Mouse (Mus musculus) B cell, adult 2 months (primary cell): ENCODE measurements around the gene Abcd3.

ENCODE experiments used
- DNase-seq, 2 experiments: peaks; one replicate each; pipeline ENCODE4 v3.0.0; 2022

The Abcd3 gene

GRCm38 (mm10) chr3:121737453-121737852 lies 77.6 kb downstream of the Abcd3 start:
- DNase-seq: peak; percentile 34 to 47

GRCm38 (mm10) chr3:121736025-121736744 lies 78.9 kb downstream of the Abcd3 start:
- DNase-seq: peak; percentile 66 to 67

- no peak for DNase-seq
These were observed 79.6 kb downstream of the Abcd3 start for GRCm38 (mm10) chr3:121735542-121735941.

DNA sequence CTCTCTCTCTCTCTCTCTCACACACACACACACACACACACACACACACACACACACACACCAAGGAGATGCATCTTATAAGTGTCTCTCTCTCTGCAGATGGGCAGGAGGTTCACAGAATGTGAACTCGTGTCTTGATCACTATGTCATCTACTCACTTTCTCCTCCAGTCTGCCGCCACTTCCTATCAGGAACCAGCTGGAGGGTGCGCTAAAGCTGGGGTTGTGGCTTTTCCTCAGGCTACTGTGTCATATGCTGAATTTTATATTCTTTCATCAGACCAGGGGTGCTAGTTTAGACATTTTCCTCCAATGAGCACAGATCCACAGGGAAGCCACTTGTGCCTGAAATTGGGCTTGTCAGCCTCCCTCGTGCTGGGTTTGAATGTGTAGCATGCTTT lies 85.4 kb downstream of the Abcd3 start:
- DNase-seq: no peak

GRCm38 (mm10) chr3:121725651-121726050 lies 89.5 kb downstream of the Abcd3 start:
- no peak for DNase-seq

DNA sequence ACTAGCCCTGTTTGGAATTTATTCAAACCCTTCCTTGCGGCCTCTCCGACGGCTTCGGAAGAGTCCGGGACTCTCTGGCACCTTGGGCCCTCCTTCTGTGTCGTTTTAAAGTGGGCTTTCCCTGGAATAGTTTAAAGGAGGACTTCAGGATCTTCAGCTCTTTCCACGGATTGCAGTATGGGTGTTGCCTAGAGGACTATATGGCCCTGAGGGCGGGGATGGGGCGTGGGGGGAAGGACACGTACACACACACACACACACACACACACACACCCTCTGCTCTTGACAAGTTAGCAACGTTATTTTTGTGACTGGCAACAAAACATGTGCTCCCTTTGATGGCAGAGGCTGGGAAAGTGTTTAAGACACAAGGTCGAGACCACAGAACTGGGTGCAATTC lies 90.5 kb downstream of the Abcd3 start:
- no peak for DNase-seq

DNA sequence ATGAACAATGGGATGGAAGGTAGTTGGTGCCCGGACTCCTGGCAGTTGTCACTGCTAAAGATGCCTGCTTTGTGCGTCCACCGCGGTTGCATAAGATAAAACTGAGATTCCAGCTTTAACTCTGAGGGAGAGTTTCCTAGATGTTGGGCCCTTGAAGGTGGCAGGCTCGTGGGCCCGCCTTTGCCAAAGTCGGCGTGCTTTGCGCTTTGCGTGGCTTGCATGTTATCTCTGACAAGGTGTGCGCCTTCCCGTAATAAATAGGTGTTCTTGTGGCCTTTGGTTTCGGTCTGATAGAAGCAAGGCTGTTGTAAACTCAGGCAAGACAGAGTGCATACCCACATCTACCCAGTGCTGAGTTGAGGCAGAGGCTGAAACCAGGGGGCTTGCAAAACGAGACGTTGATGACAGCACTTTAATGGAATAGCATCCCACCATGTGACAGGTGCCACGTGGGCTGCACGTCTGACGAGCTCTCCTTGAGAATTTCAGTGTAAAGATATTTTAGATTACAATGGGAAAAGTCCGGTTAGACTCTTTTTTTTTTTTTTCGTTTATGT lies 91.1 kb downstream of the Abcd3 start:
- no peak for DNase-seq

DNA sequence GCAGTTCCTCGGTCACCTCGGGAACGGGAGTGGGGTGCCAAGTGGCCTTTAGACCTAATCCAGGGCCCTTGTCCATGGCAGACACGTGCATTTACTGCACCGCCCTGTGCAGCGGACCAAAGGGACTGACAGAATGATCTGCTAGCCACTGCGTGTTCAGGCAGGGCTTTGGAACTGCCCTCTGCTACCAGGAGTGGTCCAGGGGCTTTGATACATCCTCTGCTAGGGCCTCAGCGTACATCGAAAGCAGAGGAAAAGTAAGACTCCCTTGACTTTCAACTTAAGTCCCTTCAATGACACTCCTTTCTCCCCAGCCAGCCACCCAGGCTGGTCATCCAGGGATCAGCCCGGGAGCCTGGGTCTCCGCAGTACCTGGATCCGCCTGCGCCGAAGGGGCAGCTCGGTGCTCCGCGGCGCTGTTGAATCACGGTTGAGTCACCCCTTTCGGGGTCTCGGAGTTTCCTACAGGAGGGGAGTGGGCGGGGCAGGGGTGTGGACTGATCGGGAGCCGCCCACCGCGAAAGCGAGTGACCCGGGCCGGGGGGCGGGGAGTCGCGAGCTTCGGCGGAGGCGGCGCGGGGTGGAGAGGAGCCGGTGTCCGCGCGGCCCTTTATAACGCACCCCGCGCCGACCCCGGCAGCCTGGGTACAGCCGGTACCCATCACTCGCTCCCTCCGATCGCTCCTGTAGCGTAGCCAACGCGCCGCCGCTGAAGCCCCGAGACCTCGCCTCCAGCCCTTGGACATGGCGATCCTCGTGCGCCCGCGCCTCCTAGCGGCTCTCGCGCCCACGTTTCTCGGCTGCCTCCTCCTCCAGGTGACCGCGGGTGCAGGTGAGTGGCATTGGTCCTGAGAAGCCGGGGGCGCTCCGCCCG lies 91.9 kb downstream of the Abcd3 start, which contains the start of gene F3:
F3 (plus strand) TSS at position 567 of the 874 bp plus-strand sequence.
- DNase-seq: peak; percentile 54 to 55

DNA sequence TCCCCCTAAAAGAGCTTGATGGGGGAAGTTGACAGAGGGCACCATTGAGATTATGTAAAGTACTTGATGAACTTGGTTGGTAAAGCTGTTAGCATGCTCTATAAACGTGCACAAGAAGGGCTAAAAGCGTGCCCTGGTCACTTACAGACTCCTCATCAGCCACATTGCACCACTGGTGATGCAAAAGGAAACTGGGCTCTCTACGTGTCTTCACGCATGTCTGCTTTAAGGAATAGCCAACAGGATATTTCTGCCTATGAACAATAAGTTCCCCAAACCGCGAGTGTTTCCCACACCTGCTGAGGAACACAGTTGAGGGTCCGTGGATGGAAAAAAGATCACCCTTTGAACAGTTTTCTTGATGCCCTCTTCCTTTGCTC lies 93.4 kb downstream of the Abcd3 start:
- no peak for DNase-seq

DNA sequence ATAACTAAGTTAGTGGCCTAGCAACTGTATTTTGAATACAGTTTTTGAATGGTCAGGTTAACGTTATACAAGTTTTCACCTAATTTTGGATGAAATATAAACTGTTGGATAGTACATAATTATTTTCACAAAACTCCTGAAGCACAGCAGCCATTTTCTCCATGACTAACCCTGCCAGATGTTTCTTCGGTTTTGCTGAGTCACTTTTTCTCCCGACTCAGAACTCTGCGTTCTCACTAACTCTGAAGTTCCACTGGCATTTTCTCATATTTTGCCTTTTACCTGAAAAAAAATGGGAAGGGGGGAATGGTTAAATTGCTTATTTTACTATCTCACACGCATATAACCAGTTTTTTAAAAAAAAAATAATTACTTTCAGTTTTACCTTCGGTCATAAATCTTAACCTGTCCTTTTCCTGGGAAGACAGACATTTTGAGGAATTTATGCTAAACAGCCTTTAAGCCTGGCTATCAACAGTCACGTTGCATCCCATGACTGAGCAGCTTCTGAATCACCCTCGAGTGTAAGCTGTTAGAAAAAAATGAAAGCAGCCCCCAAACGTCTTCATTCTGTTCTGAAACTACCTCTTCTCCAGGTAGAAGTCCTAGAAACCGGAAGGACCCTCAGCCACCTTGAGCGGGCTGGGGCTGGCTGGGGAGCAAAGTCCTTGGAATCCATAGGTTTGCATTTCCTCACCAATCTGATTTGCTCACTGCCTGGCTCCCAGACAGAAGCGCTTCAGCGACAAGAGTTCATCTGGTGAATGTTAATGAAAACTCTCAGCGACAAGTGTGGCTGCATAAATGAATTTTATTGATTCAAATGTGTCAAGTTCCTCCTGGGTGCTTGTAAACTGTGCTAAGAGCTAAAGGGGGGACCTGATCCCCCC lies 94.1 kb downstream of the Abcd3 start:
- no peak for DNase-seq

- DNase-seq: no peak
These were observed 95.4 kb downstream of the Abcd3 start for GRCm38 (mm10) chr3:121719701-121720100.

- DNase-seq: no peak
These were observed 96.4 kb downstream of the Abcd3 start for GRCm38 (mm10) chr3:121718679-121719078.

DNA sequence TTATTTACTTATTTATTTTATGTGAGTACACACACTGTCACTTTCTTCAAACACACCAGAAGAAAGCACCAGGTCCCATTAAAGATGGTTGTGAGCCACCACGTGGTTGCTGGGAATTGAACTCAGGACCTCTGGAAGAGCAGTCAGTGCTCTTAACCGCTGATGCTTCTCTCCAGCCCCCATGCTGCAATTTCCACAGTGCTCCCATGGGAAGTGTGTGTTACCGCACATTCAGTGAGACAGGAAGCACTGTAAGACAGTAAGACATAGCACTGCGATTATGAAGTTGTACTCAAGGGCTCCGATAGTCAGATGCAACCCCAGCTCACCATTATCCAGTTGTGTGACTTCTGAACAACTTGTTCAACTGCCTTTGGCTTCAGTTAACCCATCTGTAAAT lies 98.6 kb downstream of the Abcd3 start:
- no peak for DNase-seq

- DNase-seq: no peak
These were observed 99.2 kb downstream of the Abcd3 start for GRCm38 (mm10) chr3:121715741-121716459.

DNA sequence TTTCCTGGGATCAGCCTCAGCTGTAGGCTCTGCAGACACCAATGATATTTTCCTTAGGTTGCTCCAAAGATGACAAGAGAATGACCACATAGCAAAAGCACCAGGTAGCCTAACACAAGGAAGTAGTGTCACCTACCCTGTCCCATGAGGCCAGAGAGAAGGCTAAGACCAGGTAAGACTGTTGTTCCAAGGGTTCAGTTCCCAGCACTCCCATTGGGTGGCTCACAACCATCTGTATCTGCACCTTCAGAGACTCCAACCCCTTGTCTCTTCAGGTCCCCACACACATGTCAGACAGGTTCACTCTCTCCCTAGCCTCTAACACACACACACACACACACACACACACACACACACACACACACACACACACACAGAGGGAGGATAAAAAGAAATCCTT lies 99.8 kb downstream of the Abcd3 start:
- DNase-seq: no peak

DNA sequence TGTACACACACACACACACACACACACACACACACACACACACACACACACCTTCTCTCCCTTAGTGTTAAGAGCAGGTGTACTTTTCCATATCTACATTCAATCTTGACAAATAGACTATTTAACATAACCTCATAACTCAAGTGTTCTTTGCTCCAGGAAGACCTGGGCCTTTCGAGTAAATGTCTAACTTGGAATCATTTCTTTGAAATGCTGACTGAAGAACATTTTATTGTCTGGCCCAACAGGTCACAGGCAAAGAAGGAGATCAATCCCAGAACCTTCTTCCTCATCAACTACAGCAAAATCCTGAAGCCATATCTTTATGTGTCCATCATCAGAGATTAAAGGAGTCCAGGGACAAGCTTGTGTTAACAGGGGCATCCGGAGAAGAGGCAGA lies 100.6 kb downstream of the Abcd3 start:
- DNase-seq: no peak

DNA sequence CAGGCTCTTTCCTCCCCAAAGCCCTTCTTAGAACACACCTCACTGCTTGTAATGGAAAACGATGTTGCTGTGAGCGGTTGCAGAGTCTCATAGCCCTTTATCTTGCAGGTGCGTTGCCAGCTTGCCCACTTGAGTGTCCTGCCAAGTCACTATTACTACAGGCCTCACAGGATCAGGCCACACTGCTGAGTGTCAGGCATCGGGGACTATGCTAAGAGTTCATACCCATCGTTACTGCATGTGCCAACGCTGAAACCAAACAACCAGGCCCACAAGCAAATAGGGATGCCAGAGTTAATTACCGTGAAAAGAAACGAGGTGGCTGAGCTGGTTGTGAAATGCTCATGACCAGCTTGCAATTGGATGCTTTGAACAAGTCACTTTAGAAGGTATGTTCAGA lies 101.3 kb downstream of the Abcd3 start:
- DNase-seq: no peak

- no peak for DNase-seq
These were observed 101.9 kb downstream of the Abcd3 start for GRCm38 (mm10) chr3:121713151-121713701.

DNA sequence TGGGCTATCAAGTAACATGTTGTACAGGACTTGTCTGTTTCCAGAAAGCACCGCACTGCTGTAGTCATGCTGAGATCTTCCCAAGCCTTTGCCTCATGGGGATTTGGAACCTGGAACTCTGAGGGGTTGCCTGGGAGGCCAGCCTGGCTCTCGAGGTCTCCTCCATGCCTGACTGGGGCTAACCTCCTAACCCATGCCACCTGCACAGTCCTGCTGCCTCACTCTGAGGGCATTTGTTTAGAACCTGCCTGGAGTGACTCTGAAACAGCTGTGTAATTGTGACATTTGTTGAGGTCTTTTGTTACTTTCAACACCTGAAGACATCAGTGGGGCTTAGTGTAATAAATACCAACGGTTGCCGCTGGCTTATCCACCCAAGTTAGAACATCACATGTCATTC lies 102.9 kb downstream of the Abcd3 start:
- no peak for DNase-seq

DNA sequence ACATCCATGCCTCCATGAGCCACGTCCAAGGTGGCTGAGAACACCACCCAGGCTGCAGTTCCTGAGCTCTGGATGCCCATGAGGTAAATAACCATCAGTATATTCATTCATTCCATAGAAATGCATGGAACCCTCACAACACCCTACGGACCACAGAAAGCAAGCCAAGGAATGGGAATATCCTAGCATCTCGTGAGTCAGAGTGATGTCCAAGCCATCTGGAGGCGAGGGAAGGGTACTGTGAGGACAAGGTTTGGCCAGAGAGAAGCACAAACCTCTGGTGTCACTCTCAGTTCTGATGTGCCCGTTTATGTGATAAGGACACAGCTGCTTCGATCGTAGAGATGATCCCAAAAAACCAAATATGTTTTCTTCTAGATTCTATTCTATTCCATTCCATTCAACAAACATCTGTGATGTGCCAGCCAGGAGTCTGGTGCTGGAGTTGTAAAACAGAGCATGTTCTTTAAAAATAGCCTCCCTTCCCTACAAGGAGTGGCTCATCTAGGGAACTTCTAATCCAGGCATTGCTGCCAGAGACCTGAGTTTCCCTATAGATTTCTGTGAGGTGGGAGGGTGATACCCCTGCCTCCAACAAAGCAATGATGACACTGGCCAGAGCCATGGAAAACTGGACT lies 104.1 kb downstream of the Abcd3 start:
- DNase-seq: no peak
